Mouse (Mus musculus): ENCODE measurements around the gene Slc13a3. TPM values are rescaled to one million over a fixed set of nuclear protein-coding genes. Genes with fewer than 3 reads are reported as not detected.

The Slc13a3 gene
- total and polyA plus RNA-seq, 3 experiments: 0.97 to 2.8 (median 2.3) TPM

DNA sequence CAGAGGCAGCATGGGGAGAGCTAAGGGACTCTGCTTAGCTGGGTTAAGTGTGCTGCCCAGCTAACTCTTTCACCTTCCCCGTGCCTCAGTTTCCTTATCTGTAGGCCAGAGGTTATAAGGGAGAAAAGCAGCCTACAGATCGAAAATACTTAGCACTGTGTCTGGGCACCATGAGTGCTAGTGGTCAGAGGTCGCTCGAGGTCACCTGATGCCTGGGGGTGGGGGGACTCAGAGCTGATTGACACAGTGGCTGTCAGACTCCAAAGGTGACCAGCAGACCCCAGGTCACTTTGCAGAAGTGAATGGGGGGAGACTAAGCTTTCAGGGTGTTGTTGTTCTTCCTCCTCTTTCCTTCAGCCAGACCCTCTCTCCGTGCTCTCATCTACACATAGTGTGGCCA lies 58.7 kb downstream of the Slc13a3 start:
- DNase-seq: no peak

DNA sequence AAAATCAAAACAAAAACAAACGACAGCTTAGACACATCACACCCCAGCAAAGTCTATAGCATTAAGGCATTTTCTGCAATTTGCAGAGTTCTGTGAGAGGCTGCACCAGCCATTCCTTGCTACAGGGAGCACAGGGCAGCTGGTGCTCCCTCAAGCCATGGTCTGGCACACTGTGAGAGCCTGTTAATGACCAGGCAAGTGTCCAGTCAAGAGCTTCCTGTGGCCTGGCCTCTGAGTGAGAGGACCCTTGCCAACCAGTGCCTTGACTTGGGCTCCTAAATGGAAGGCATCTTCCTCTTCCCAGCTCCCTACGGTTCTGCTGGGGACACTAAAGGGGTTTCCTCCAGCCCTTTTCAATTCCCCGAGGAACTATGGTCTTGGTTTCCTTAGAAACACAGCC lies 59.1 kb downstream of the Slc13a3 start:
- DNase-seq: no peak

DNA sequence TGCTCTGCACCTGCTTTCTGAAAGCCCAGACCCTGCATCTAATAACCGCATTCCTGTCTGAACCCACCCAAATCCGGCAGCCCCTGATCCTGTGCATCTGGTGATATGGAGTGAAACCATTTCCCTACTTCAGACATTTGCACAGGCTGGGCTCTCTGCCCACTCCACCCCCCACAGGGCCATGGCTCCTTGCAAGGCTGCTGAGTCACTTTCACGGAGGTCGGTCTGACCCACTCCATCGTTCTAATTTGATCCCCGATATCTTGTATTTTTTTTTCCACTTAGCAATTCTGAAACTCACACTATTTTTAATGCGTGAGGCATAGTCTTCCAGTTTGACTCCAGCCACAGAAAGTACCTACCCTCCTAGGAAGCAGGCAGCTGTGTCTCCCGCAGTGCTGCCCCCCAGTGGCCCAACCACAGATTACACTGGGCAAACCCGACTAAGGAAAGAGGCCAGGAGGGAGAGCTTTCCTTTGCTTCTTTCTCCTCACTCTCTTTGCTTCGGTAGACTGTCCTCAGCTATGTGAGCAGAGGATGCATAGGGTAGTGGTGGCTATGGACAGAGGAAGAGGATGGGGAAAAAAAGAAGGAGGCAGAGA lies 65.2 kb downstream of the Slc13a3 start:
- peak; percentile 87 for DNase-seq

DNA sequence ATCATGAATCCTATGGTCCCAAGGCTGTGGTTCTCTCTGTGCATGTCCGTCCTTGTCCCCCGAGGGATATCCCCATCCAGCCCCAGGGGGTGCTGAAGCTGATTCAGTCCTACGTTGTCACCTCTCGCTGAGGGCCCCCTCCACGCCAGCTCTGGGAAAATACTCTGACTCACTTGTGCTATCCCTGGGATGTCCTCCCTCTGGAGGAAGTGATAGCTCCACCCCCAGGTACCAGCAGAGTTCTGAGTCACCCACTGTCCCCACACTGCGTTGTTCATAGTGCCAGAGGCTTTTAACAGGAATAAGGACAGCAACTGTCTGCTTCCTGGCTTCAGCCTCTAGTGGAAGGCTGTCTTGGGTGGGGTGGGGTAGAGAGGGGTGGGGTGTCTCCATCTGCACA lies 67.7 kb downstream of the Slc13a3 start:
- peak; percentile 87 for DNase-seq

DNA sequence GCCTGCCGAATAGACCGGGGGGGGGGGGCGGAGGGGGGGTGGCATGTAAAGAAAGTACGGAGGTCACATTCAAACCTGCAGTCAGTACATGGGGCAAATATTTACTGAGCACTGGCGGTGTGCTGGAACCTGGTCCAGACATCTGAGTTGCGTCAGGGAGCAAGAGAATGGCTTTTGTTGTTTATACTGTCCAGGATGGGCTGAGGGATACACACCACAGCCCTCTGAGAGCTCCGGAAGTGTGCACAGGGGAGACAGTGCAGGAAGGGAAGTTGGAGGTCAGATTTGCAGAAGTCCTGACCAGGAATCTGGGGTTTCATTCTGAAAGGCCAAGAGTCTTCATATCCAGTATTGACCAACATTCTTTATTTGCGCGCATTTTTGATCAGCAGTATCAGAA lies 68.1 kb downstream of the Slc13a3 start:
- DNase-seq: no peak

DNA sequence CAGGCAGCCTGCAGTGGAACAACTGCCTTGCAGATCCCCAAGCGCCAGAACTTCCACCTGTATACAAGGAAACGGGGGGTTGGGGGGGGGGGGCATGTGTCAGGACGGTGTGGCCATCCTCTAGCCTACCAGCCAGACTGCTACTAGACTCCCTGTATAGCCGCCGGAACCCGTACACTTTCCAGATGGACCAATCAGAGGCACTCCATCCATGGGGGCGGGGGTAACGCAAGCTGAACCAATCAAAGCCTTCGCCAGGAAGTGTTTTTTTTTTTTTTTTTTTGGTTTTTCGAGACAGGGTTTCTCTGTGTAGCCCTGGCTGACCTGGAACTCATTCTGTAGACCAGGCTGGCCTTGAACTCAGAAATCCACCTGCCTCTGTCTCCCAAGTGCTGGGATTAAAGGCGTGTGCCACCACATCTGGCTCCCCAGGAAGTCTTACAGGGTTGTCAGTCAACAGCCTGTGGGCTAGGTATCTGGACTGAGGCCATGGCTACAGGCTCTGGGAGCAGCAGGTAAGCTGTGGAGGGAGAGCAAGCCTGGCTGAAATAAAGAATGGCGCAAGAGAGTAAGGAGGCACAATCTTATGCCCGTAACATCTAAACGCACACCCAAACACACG lies 74.8 kb downstream of the Slc13a3 start:
- no peak for DNase-seq

DNA sequence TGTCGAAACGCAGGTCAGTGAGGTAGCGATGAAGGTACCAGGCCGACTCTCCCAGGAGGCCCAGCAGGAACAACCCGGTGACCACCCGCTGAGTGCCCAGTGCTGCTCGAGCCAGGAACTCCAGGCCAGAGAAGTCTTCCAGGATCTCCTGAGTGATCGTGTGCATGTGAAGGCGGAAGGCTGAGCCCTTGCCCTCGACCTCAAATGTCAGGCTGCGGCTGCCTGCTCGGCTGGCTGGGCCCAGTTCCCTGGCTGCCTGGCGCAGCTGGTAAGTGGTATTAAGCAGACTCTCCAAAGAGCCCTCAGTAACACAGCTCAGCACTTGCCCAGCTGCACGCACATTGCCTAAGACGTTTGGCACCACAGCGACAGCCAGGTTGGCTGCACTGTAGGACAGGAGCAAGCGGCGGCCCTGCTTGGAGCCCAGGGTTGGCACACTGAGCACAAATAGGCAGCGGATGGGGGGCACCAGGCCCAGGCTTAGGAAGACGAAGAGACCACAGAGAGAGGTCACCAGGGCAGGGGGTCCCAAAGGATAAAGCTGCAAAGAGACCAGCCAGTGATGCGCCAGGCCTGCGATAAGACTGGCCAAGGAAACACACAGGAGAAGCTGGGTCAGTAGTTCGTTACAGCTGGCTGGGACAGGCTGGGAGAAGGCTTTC lies 75.4 kb downstream of the Slc13a3 start:
- DNase-seq: peak; percentile 33

DNA sequence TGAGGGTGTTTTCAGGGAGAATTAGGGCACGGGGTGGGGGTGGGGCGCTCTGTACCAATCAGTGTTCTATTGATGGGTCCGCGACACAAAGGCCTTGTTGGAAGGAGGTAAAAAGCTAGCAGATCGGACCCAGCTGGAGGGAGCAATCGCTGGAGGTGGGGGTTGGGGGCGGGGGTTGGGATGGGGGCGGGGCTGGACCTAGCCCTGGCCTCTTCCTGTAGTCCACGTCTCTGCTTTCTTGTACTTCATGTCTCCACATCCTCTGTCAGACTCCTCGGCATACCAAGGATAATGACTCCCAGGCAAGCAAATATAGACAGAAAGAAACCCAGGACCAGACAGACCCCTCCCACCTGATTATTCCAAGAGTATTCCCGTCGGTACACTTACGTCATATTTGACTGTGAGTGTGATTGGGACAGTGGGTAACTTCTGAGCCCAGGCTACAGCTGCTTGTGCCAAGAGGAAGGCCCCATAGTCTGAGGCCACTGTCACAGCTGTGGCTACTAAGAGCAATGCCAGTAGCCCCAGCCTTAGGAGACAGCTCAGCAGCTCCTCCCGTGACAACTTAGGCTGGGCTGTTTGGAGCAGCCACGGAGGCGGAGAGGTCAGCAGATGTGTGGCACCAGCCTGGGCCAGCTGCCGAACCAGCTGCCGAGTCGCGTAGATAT lies 76.1 kb downstream of the Slc13a3 start:
- DNase-seq: no peak

DNA sequence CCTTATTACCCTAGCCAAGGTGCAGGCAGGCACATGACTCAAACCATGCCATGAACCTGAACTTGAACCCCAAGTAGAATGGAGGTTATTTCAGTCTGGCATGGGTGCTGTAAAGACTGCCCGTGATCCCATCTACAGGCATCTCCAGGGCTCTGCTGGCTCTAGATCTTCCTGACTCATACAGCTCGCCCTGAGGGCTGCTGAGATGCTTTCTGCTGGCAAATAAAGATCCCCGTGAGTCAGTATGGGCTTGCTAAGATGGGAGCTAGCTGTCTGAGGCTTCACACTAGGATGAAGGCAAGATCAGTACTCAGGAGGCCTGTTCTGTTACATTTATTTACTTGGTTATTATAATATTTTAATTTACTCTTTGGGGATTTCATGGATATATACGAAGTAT lies 80.9 kb downstream of the Slc13a3 start:
- no peak for DNase-seq

DNA sequence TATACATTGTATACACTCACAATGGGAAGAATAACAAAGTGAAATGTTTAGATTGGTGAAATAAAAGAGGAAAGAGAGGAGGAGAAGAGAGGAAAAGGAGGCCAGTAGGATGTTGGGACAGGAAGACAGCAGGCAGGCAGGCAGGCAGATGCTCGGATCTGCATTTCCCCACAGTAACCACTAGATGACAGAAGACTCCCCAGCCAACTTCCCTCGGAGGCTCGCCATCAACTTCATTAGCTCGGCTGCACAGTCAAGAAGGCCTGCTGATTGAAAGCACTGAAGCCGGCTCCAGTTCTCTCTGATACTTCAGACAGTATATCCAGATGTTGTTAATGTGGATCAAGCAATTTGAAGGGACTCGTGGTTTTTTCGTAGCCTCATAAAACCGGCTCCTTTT lies 81.5 kb downstream of the Slc13a3 start:
- DNase-seq: peak; percentile 59

DNA sequence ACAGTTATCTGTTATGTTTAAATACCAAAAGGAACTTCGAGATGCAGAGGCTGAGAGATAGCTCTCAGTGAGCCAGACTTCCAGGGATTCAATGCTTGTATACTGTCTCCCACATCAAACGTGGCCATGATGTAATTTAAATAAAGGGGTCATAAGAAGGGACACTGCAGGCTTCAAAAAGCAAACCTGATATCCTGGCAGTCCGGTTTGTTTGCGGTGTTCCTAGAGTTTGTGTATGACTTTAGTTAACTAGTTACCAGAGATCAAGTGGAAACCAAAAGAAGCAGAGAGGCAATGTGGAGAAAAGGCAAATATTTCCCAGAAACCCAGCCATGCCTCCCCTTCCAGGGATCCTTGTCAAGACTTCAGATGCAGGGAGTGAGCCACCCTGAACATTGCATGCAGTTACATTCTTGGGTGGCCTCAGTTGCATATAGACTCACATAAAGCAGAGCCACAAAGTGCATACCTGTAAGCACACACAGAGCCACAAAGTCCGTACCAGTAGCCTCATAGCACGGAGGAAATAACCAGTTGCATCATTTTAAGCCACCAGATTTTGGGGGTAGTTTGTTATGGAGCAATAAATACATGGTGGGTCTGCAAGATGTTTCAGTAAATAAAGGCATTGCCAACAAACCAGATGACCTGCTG lies 83.6 kb downstream of the Slc13a3 start:
- no peak for DNase-seq

DNA sequence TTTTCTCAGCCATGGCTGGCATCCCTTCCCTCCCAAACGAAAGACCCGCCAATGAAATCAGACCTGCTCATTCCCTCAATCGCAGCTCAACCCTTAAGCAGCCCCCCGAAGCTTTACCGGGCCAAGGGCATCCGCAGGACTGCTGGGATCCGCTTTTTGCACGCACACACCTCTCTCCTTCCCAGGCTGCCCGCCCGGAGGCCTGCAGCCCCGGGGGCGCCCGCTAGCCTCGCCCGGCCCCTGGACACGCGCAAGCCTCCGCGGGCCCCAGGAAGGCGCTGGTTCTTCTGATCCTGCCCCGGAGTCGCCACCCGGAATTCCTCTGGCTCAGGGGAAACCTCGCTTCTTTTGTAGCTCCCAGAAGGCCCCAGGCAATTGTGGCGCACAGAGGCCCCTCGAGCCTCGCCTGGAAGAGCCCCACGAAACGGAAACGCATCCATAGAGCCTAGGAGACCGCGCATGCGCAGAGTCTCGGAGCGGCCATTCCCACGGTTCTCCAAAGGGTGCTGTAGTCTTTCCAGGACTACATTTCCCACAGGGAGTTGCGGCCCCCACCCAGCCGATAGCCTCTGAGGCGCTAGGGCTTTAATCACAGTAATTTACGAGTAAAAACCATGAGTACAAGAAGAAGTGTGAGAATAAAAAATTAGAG lies 85.1 kb downstream of the Slc13a3 start, which contains the start of gene Zfp334:
Gene Zfp334, minus strand, starts transcription at position 416 of the 652 bp plus-strand sequence.
- DNase-seq: peak; percentile 94

DNA sequence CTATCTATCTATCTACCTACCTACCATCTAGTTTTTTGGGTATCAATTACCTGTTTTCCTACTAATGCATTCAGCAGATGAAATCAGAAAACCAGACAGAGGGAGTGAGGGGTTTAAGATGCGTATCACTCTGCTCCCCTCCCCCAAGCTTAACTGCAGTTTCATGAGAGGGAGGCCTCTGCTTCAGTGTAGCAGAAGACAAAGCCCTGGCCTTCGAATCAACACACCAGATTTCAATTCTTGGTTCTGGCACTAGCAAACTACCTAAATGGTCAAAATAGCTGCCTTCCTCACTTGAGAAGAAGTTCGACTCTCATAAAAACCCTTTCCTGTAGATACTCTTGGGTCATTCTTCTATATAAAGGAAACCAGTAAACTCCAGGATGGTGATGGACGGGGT lies 85.7 kb downstream of the Slc13a3 start:
- no peak for DNase-seq

DNA sequence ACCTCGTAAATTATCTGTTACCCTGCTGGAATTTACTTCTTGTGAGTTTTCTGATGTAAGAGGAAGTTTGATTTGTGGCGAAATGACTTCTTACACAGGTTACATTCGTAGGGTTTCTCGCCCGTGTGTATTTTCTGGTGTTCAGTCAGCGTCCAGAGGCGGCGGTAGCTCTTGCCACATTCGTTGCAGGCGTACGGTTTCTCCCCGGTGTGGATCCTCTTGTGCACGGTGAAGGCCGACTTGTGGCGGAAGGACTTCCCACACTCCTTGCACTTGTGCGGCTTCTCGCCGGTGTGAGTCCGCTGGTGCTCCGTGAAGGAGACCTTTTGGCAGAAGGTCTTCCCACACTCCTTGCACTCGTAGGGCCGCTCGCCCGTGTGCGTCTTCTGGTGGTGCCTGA lies 93.0 kb downstream of the Slc13a3 start:
- DNase-seq: no peak

DNA sequence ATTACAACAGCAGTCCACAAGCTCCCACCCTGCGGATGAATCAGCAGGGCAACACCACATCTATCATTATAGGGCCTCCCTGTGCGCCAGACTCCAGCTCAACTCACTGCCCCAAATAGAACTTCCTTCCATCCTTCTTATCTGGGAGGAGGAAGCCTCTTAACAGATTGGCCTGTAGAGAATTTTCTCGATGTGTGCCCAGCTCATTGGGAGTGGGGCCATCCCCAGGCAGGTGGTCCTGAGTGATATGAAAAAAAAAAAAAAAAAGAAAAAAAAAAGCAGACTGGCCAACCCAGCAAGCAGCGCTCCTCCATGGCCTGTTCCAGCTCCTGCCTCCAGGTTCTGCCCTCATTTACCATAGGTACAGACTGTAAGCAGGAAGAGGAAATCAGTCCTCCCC lies 97.0 kb downstream of the Slc13a3 start:
- DNase-seq: no peak

DNA sequence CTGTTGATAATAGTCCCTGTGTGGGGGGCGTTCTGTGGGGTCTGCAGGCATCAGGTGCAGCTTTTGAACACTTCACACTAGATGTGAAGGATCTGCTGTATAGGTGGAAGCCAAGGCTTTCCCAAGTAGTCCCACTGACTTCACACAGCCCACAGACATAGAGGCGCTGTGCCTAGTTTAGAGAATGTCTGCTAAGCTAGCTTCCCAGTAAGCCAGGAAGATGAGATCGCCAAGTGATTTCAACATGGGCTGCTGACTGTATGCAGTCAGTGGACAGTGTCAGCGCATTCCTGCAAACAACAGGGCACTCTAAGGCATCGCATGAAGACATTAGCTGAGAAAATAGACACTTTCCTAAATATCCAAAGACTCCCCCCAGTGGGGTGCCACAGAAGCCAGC lies 97.6 kb downstream of the Slc13a3 start:
- DNase-seq: no peak

DNA sequence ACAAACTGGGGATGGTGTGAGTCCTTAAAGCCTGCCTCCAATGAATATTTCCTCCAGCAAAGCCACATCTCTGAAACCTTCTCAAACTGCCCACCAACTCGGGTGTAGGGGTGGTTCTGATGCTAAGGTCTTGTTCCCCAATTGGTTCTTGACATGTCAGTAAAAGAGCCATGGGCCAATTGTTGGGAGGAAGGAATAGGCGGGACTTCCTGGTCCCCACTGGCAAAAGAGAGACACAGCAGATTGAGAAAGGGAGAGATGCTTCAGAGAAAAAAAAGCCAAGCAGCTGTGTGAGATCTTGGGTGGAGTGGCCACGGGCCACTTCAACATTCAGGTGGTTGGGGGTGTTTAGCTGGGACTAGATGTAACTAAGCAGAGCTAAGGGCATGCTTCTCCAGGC lies 102.0 kb downstream of the Slc13a3 start:
- no peak for DNase-seq

DNA sequence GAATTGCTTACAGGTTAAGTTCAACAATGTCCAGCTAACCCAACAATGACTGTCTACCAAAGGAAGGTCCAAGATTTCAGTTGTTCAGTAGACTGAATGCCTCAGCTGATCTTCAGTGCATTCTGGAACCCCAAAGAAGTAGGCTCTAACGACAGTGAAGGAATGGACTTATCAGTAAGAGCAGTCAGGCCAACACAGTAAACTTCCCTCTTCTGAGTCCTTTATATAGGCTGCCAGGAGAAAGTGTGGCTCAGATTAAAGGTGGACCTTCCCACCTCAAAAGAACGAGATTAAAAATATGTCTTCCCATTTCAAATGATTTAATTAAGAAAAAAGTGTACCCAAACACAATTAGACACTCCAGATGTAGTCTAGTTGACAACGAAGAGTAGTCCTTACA lies 102.7 kb downstream of the Slc13a3 start:
- DNase-seq: no peak

DNA sequence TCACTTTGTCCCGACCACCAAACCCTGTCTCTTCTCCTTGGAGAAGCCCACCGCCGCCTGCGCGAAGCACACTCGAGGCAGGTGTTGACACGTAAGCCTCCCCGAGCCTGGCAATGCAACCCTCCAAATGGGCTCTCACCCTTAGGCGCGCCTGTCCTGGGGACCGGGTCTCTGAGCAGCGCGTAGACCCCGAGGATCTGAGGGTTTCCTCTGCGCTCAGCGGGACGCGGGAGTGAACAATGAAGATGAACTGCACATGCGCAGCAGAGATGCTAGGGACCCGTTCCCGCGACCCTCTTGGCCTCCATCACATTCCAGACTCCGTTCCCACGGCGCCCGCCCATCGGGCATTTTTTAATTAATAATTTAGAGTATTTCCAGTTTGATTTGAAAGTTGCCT lies 104.5 kb downstream of the Slc13a3 start, which contains the start of gene Zfp663:
Gene Zfp663, minus strand, starts transcription at position 234 of the 400 bp plus-strand sequence.
- DNase-seq: no peak

DNA sequence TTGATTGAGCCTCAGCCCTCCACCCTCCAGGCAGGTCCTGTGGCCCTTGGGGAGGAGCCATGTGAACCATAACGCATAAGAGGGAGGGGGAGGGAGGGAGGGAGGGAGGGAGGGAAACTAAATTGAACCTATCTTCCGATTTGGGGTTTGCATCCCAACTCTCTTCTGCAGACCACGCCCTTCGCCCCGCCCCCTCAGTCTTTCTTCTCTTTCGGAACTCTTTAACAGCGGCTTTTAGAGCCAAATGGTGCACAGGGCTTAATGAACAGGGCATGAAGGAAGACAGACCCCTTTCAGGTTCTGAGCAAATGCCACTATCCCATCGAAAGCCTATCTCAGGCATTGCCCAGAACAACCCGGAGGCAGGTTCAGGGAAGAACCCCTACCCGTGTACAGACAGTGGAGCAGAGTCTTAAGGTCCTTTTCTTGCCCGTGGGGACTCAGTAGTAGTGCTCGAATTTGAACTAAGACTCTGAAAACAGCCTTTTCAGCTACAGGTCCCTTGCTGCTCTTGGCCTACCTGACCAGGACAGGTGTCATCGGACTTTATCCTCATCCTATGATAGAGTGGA lies 105.1 kb downstream of the Slc13a3 start:
- no peak for DNase-seq

DNA sequence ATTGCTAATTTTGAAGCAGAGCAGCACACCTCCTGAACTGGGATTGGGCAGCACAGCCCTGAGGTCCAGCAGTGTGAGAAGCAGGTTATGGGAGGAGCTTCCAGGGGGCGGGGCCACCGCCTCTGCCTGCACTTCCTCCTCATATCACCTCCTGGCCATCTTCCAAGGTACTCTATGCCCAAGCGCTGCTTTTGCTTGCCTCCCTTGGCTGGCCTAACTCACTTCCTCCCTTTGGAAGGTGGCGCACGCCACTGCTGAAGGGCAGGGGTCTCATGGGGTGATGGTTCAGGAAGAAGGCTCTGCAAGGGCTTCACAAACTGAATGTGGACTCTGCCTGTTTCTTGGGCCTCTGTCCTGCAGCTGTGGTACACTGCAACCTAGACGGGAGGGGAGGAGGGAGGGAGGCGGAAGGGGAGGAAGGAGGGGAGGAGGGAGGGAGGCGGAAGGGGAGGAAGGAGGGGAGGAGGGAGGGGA lies 105.9 kb downstream of the Slc13a3 start:
- DNase-seq: peak; percentile 49
